Mouse (Mus musculus): ENCODE results near the gene Gm44805.

GRCm38 (mm10) chr7:19722754-19723195 is 41.6 kb upstream of the Gm44805 start:
- TF ChIP-seq CTCF (IDR thresholded peaks at IDR 0.05; ENCODE audit: insufficient read depth, low read depth, low read length): no peak
- no peak for TF ChIP-seq POLR2A (IDR thresholded peaks at IDR 0.05; ENCODE audit: insufficient read depth, low read depth, low read length)

Data from olfactory bulb, adult 2 months (tissue).